Mouse (Mus musculus) kidney, adult 9 months (tissue): ENCODE data around the gene Nol9.

Experiments
- DNase-seq: peaks from one replicate; pipeline ENCODE4 v3.0.0; 2022

The Nol9 gene

GRCm38 (mm10) chr4:152095937-152096910 is 57.1 kb downstream of the Nol9 start:
- DNase-seq, result peak; percentile 84

GRCm38 (mm10) chr4:152096927-152097326 is 57.8 kb downstream of the Nol9 start:
- DNase-seq, result no peak

- peak; percentile 47 for DNase-seq
These were observed 59.0 kb downstream of the Nol9 start for GRCm38 (mm10) chr4:152097911-152098799.

- DNase-seq, result no peak
These were observed 61.4 kb downstream of the Nol9 start for GRCm38 (mm10) chr4:152100541-152100940.

GRCm38 (mm10) chr4:152101081-152101653 is 62.0 kb downstream of the Nol9 start:
- no peak for DNase-seq

- no peak for DNase-seq
These were observed 62.8 kb downstream of the Nol9 start for GRCm38 (mm10) chr4:152101921-152102320.

- peak; percentile 87 for DNase-seq
These were observed 63.9 kb downstream of the Nol9 start for GRCm38 (mm10) chr4:152103025-152103424.

GRCm38 (mm10) chr4:152106746-152107145 is 67.6 kb downstream of the Nol9 start:
- DNase-seq, result peak; percentile 50

- peak; percentile 95 for DNase-seq
These were observed 68.4 kb downstream of the Nol9 start for GRCm38 (mm10) chr4:152107493-152107892.

- DNase-seq, result peak; percentile 94
These were observed 68.9 kb downstream of the Nol9 start for GRCm38 (mm10) chr4:152107971-152108509.

GRCm38 (mm10) chr4:152108673-152109072 is 69.6 kb downstream of the Nol9 start:
- DNase-seq, result peak; percentile 61

GRCm38 (mm10) chr4:152109509-152109908 is 70.4 kb downstream of the Nol9 start:
- no peak for DNase-seq

GRCm38 (mm10) chr4:152110689-152111088 is 71.6 kb downstream of the Nol9 start:
- DNase-seq, result no peak
